Mouse (Mus musculus): Measurements from ENCODE around the gene 1700001C02Rik.
A peak's percentile ranks its signal among the peaks of the same experiment; 100 is the strongest.

Gene 1700001C02Rik

GRCm38 (mm10) chr5:30495288-30495687, 29.4 kb downstream of the 1700001C02Rik start:
- DNase-seq (ENCODE audit: low spot score), result no peak

- DNase-seq (ENCODE audit: low spot score), result no peak
These were observed 31.0 kb downstream of the 1700001C02Rik start for GRCm38 (mm10) chr5:30496821-30497220.

- DNase-seq (ENCODE audit: low spot score), result no peak
These were observed 31.5 kb downstream of the 1700001C02Rik start for GRCm38 (mm10) chr5:30497299-30497698.

- DNase-seq (ENCODE audit: low spot score), result no peak
These were observed 47.3 kb downstream of the 1700001C02Rik start for GRCm38 (mm10) chr5:30513111-30513510.

GRCm38 (mm10) chr5:30516376-30516775, 50.5 kb downstream of the 1700001C02Rik start:
- DNase-seq (ENCODE audit: low spot score), result peak; percentile 17

GRCm38 (mm10) chr5:30518108-30518507, 52.3 kb downstream of the 1700001C02Rik start:
- DNase-seq (ENCODE audit: low spot score), result no peak

- no peak for DNase-seq (ENCODE audit: low spot score)
These were observed 52.7 kb downstream of the 1700001C02Rik start for GRCm38 (mm10) chr5:30518547-30518946.

GRCm38 (mm10) chr5:30519494-30519893, 53.6 kb downstream of the 1700001C02Rik start:
- no peak for DNase-seq (ENCODE audit: low spot score)

GRCm38 (mm10) chr5:30520214-30520732, 54.4 kb downstream of the 1700001C02Rik start:
- no peak for DNase-seq (ENCODE audit: low spot score)

GRCm38 (mm10) chr5:30522406-30522805, 56.6 kb downstream of the 1700001C02Rik start:
- DNase-seq (ENCODE audit: low spot score), result no peak

- no peak for DNase-seq (ENCODE audit: low spot score)
These were observed 57.3 kb downstream of the 1700001C02Rik start for GRCm38 (mm10) chr5:30523131-30523530.

- DNase-seq (ENCODE audit: low spot score), result no peak
These were observed 58.4 kb downstream of the 1700001C02Rik start for GRCm38 (mm10) chr5:30524213-30524612.

GRCm38 (mm10) chr5:30525920-30526836, 60.3 kb downstream of the 1700001C02Rik start:
- no peak for DNase-seq (ENCODE audit: low spot score)

- no peak for DNase-seq (ENCODE audit: low spot score)
These were observed 61.3 kb downstream of the 1700001C02Rik start for GRCm38 (mm10) chr5:30527129-30527528.

GRCm38 (mm10) chr5:30528906-30529305, 63.1 kb downstream of the 1700001C02Rik start:
- DNase-seq (ENCODE audit: low spot score), result no peak
